Mouse (Mus musculus): ENCODE data around the gene Pqlc2.

Gene Pqlc2

GRCm38 (mm10) chr4:139262981-139263380, 47.5 kb downstream of the Pqlc2 start:
- DNase-seq, result no peak

GRCm38 (mm10) chr4:139259302-139259871, 51.1 kb downstream of the Pqlc2 start:
- DNase-seq, result no peak

- DNase-seq, result no peak
Measured at GRCm38 (mm10) chr4:139258621-139259301, 51.7 kb downstream of the Pqlc2 start.

GRCm38 (mm10) chr4:139256708-139257107, 53.8 kb downstream of the Pqlc2 start:
- no peak for DNase-seq

GRCm38 (mm10) chr4:139256146-139256545, 54.4 kb downstream of the Pqlc2 start:
- DNase-seq, result no peak

- DNase-seq, result no peak
Measured at GRCm38 (mm10) chr4:139253206-139253605, 57.3 kb downstream of the Pqlc2 start.

GRCm38 (mm10) chr4:139252051-139252760, 58.3 kb downstream of the Pqlc2 start:
- peak; percentile 73 for DNase-seq

- no peak for DNase-seq
Measured at GRCm38 (mm10) chr4:139250886-139251285, 59.6 kb downstream of the Pqlc2 start.

GRCm38 (mm10) chr4:139250043-139250442, 60.5 kb downstream of the Pqlc2 start:
- no peak for DNase-seq

GRCm38 (mm10) chr4:139248736-139249135, 61.8 kb downstream of the Pqlc2 start:
- DNase-seq, result no peak

- no peak for DNase-seq
Measured at GRCm38 (mm10) chr4:139247966-139248365, 62.5 kb downstream of the Pqlc2 start.

- DNase-seq, result no peak
Measured at GRCm38 (mm10) chr4:139246130-139246877, 64.2 kb downstream of the Pqlc2 start.

- no peak for DNase-seq
Measured at GRCm38 (mm10) chr4:139245534-139245933, 65.0 kb downstream of the Pqlc2 start.

- DNase-seq, result no peak
Measured at GRCm38 (mm10) chr4:139244766-139245165, 65.7 kb downstream of the Pqlc2 start.

- DNase-seq, result no peak
Measured at GRCm38 (mm10) chr4:139244176-139244575, 66.3 kb downstream of the Pqlc2 start.

Data from cerebellum, adult 9-11 months (tissue).